Mouse (Mus musculus) liver, embryonic 13.5 days (tissue): Measurements from ENCODE around the gene Cspg4. TPM values are rescaled to one million over a fixed set of nuclear protein-coding genes. Genes with fewer than 3 reads are reported as not detected.

Source experiments
- polyA plus RNA-seq: library from polyadenylated mRNA; unstranded; fragments of >200 nt; fragmentation: Nextera tagmentation; extraction: Ambion mirVana; gene quantifications from 2 replicates; pipeline ENCODE4 v1.2.1, GENCODE M21; 2015

Cspg4 gene
- polyA plus RNA-seq, 1 experiment from 2014 or later: 0.35 TPM

Other genes starting within 250 kb of the Cspg4 start
- gene Lingo1, start 68.6 kb upstream of the Cspg4 start, polyA plus RNA-seq: 0.30 and 0.36 TPM in 2 replicates
- gene Odf3l1, start 354 bp upstream of the Cspg4 start, polyA plus RNA-seq: not detected in 2 replicates
- 1.2 and 1.4 TPM in 2 replicates for gene Snx33, start 63.3 kb downstream of the Cspg4 start, polyA plus RNA-seq
- gene Imp3, start 72.4 kb downstream of the Cspg4 start, polyA plus RNA-seq: 66.1 and 69.1 TPM in 2 replicates
- gene Snupn, start 85.8 kb downstream of the Cspg4 start, polyA plus RNA-seq: 10.9 and 11.8 TPM in 2 replicates
- gene Ptpn9, start 129.9 kb downstream of the Cspg4 start, polyA plus RNA-seq: 3.3 and 3.4 TPM in 2 replicates
- gene Sin3a, start 207.0 kb downstream of the Cspg4 start, polyA plus RNA-seq: 13.3 and 16.5 TPM in 2 replicates